Mouse (Mus musculus) embryonic facial prominence, embryonic 15.5 days (tissue): ENCODE measurements around the gene Trim28. TPM values are rescaled to one million over a fixed set of nuclear protein-coding genes. Genes with fewer than 3 reads are reported as not detected.
"Not testable (repeated sequence)": the region's sequence is repeated elsewhere in the genome, so short reads cannot be mapped to it uniquely, and the experiment has no call there.

Source experiments
- ATAC-seq: fragments of 200-750 bp; cut with Nextera tagmentation; 2 replicates; pipeline ENCODE4 v1.8.0; 2017; ENCODE audit warnings: low read depth, moderate TSS enrichment; ENCODE audit not compliant: insufficient number of reproducible peaks, low FRiP score, low TSS enrichment
- H3K27ac ChIP-seq: fragments of 300-500 bp; sonication (generic); replicated peaks from 2 replicates; pipeline ENCODE4 v1.5.1; 2015; ENCODE audit warnings: mild to moderate bottlenecking, inconsistent platforms
- H3K27me3 ChIP-seq: fragments of 300-500 bp; sonication (generic); 2 replicates; pipeline ENCODE4 v1.6.1; 2015; ENCODE audit warnings: inconsistent platforms
- H3K36me3 ChIP-seq: fragments of 300-500 bp; sonication (generic); 2 replicates; pipeline ENCODE4 v1.6.1; 2015; ENCODE audit warnings: mild to moderate bottlenecking, inconsistent platforms
- H3K4me1 ChIP-seq: fragments of 300-500 bp; sonication (generic); 2 replicates; pipeline ENCODE4 v1.6.1; 2015; ENCODE audit warnings: inconsistent platforms
- H3K4me2 ChIP-seq: fragments of 300-500 bp; sonication (generic); replicated peaks from 2 replicates; pipeline ENCODE4 v1.6.1; 2015; ENCODE audit warnings: mild to moderate bottlenecking, inconsistent platforms
- H3K4me3 ChIP-seq: fragments of 300-500 bp; sonication (generic); replicated peaks from 2 replicates; pipeline ENCODE4 v1.5.1; 2015; ENCODE audit warnings: mild to moderate bottlenecking, inconsistent platforms
- H3K9ac ChIP-seq: fragments of 300-500 bp; sonication (generic); 2 replicates; pipeline ENCODE4 v1.6.1; 2015; ENCODE audit warnings: inconsistent platforms
- H3K9me3 ChIP-seq: fragments of 300-500 bp; sonication (generic); replicated peaks from 2 replicates; pipeline ENCODE4 v1.6.1; 2016; ENCODE audit warnings: inconsistent platforms
- WGBS: fragments of 180-500 bp; shearing (Covaris S2); methylation state at CpG from one replicate; pipeline ENCODE4 v1.1.7; 2015; 5-methylcytosine and 5-hydroxymethylcytosine counted together
- polyA plus RNA-seq: library from polyadenylated mRNA; unstranded; fragments of >200 nt; fragmentation: Nextera tagmentation; extraction: Ambion mirVana; gene quantifications from 2 replicates; pipeline ENCODE4 v1.2.1, GENCODE M21; 2015

Trim28 gene
- polyA plus RNA-seq, 1 experiment from 2014 or later, result 279 TPM

DNA sequence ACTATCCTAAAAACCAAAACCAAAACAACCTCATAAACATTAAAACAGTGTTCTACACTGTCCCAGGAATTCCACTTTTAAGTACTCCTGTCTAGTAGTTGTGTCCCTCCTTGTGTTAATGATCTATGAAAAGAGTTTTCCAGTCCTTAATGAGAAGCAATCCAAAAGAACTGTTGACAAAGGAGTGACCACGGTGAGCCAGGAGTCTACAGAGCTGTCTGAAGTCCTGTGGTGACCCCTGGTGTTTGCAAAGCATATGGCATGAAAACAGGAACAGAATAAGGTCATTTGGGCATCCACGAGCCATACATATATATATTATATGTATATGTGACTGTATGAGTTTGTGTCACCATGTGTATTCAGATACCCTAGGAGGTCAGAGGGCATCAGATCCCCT, 47.2 kb downstream of the Trim28 start:
- Histone ChIP-seq H3K9me3 (no peaks in the 10 kb centered on the region), H3K4me3 (no peak overlapping the region), H3K4me2 (no peak overlapping the region), H3K4me1 (peaks cover 16% of the 10 kb centered on the region), H3K36me3 (no peaks in the 10 kb centered on the region), H3K27me3 (peaks cover 47% of the 10 kb centered on the region), H3K9ac (no peak overlapping the region), H3K27ac (no peak overlapping the region)
- WGBS, result 4% methylated on average over 2 of the region's 2 CpGs
- ATAC-seq, result no peak

GRCm38 (mm10) chr7:13053001-13053400, 54.1 kb downstream of the Trim28 start:
- peaks cover 6% of the 10 kb centered on the region; the same call in 1 of the 2 replicates for H3K4me1 ChIP-seq
- no peaks in the 10 kb centered on the region for H3K9me3 ChIP-seq
- no peak for ATAC-seq
- no peak overlapping the region for H3K9ac ChIP-seq
- H3K36me3 ChIP-seq, result no peaks in the 10 kb centered on the region
- H3K27ac ChIP-seq, result no peak overlapping the region
- H3K4me2 ChIP-seq, result no peak overlapping the region
- WGBS, result 85% methylated on average over 13 of the region's 13 CpGs
- no peaks in the 10 kb centered on the region for H3K27me3 ChIP-seq
- no peak overlapping the region for H3K4me3 ChIP-seq

DNA sequence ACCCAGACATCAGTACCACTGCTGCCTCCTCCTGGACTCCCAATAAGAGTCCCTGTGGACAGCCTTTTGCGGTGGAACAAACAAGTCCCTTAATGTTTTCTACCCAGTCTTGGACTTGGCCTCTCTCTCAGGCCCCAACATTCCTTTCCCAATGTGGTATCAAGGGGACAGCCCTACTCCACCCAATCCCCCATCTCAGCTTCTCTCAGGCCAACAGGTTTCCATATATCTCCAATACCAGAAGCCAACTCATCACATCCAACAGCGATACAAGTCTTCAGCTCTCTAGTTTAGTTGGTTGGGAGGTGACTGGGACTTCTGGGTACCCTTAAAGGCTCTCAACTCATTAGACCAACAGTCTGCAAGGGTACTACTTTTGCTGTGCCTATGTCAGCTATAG, 54.6 kb downstream of the Trim28 start:
- 91% methylated on average over 2 of the region's 2 CpGs for WGBS
- H3K9ac ChIP-seq, result no peak overlapping the region

GRCm38 (mm10) chr7:13053961-13054286, 55.0 kb downstream of the Trim28 start:
- WGBS, result 3% methylated on average over 15 of the region's 15 CpGs
- H3K9ac ChIP-seq, result peak overlapping the region; percentile 42
- H3K36me3 ChIP-seq, result no peaks in the 10 kb centered on the region
- H3K4me3 ChIP-seq, result peak overlapping the region; percentile 63
- peaks cover 6% of the 10 kb centered on the region; the same call in 1 of the 2 replicates for H3K4me1 ChIP-seq
- peak overlapping the region; percentile 55 for H3K4me2 ChIP-seq
- H3K27me3 ChIP-seq, result no peaks in the 10 kb centered on the region
- ATAC-seq, result peak; percentile 37
- H3K27ac ChIP-seq, result peak overlapping the region; percentile 87
- H3K9me3 ChIP-seq, result no peaks in the 10 kb centered on the region

More for the DNA sequence above, 54.6 kb downstream of the Trim28 start:
- ATAC-seq, result no peak
- no peaks in the 10 kb centered on the region for H3K36me3 ChIP-seq
- H3K27ac ChIP-seq, result no peak overlapping the region
- H3K4me1 ChIP-seq, result peaks cover 6% of the 10 kb centered on the region; the same call in 1 of the 2 replicates
- no peaks in the 10 kb centered on the region for H3K27me3 ChIP-seq
- H3K9me3 ChIP-seq, result no peaks in the 10 kb centered on the region
- peak overlapping the region; percentile 63 for H3K4me3 ChIP-seq
- peak overlapping the region; percentile 55 for H3K4me2 ChIP-seq

DNA sequence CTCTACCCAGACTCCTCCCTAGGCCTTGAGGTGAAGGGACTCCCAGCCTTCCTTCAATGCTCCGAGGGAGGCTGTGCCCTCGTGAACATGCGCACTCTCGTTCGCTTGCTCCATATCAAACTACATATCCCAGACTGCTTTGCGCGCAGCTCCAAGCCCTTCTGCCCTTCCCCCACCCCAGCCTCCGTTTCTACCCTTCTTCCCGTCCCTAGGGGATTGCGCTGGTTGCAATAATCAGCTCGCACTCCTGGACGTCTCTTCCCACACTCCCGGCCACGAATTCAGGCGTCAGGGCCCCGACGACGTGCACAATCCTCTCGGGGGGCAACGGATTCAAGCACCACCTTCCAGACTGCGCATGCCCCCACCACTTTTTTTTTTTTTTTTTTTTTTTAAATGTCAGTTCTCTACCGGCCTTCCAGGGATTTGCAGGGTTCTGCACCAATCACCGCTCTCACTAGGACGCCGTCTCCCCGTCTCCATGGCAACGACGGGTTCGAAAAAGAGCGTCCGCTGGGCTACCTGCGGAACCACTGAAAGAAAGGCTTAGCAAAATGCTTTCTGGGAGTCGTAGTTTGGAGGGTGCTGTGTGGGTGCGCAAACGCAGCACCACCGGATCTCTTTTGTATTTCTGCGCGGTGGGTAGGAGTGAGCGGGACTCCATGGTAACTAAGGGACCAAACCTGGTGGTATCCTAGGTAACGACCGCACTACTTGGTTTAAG, 55.5 kb downstream of the Trim28 start, which contains the start of gene Mzf1:
TSS of gene Mzf1 (minus strand) at position 478 of the 724 bp plus-strand sequence.
- Histone ChIP-seq H3K4me3 (peak within 1 kb of the TSS; percentile 63), H3K27ac (peak within 1 kb of the TSS; percentile 87), H3K36me3 (no peaks in the 10 kb centered on the region), H3K9me3 (no peaks in the 10 kb centered on the region), H3K4me2 (peak within 1 kb of the TSS; percentile 55), H3K27me3 (no peaks in the 10 kb centered on the region), H3K9ac (peak within 1 kb of the TSS; percentile 42), H3K4me1 (peaks cover 6% of the 10 kb centered on the region; the same call in 1 of the 2 replicates)
- peak; percentile 94 for ATAC-seq
- WGBS, result under 1% methylated on average over 41 of the region's 41 CpGs

DNA sequence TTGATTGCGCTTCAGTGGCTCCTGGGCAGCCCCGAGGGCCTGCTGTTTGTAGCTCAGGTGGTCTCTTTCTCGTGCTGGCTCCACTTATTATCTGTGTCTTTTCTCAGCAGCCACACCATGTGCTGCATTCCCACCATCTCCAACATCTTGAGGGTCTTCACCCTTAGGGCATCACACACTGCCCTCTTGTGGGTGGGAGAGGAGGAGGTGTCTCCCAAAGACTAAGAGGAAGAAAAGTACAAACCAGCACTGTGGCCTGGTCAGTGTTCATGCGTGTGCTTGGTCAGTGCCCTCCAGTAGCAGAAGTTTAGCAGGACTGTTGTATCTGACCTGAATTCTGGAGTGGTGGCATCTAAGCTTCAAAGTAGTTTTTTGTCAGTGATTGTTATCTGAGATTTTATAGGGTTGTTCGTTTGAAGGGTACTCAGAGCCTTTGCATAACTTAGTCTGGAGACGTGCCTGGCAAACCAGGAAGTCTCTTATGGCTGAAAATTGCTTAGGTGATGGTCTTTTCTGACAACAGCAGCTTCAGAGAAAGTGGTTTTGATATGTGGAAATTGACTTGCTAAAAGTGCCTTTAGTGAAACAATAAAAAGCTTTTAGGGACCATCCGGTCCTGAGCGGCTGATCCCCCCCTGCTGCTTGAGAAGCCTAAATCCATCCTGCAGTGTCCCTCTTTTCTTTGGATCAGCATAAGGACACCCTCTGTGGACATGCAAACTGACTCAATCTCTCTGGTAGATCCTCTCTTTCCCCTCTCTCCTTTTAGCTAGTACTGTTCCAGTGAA, 58.2 kb downstream of the Trim28 start:
- Histone ChIP-seq H3K27me3 (no peaks in the 10 kb centered on the region), H3K27ac (no peak overlapping the region), H3K4me1 (peaks cover 6% of the 10 kb centered on the region; the same call in 1 of the 2 replicates), H3K36me3 (no peaks in the 10 kb centered on the region), H3K4me2 (no peak overlapping the region), H3K4me3 (no peak overlapping the region), H3K9ac (no peak overlapping the region), H3K9me3 (no peaks in the 10 kb centered on the region)
- 51% methylated on average over 8 of the region's 8 CpGs for WGBS
- ATAC-seq, result no peak

DNA sequence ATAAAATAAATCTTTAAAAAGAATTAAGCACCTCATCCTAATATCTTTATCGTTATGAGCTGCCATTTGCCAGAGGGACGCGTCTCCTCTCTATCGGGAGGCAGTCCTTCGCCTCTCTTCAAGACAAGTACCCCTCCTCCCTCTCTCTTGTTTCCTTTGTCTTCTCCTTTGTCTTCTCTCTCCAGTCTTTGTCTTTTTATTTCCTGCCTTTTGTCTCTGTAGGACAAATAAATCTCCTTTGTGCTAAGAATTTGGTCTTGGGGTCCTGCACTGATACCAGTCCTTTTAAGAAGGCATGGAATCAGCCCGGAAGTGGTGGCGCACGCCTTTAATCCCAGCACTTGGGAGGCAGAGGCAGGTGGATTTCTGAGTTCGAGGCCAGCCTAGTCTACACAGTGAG, 60.6 kb downstream of the Trim28 start:
- H3K4me1 ChIP-seq, result no peaks in the 10 kb centered on the region
- no peak overlapping the region for H3K27ac ChIP-seq
- no peak overlapping the region for H3K4me2 ChIP-seq
- no peaks in the 10 kb centered on the region for H3K27me3 ChIP-seq
- no peak for ATAC-seq
- WGBS, result 87% methylated on average over 9 of the region's 9 CpGs
- no peaks in the 10 kb centered on the region for H3K36me3 ChIP-seq
- H3K9me3 ChIP-seq, result no peaks in the 10 kb centered on the region
- no peak overlapping the region for H3K9ac ChIP-seq
- H3K4me3 ChIP-seq, result no peak overlapping the region

DNA sequence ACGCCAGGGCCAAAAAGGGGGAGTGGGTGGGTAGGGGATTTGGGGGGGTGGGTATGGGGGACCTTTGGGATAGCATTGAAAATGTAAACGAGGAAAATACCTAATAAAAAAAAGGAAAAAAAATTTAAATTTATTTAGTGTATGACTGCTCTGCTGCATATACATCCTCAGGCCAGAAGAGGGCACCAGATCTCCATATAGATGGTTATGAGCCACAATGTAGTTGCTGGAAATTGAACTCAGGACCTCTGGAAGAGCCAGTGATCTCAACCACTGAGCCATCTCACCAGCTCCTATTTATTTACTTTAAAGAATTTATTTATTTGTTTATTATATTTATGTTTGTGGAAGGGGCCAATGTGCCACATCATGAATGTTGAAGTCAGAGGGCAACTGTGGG, 64.5 kb downstream of the Trim28 start:
- not testable (repeated sequence) for H3K27ac ChIP-seq, ATAC-seq, H3K36me3 ChIP-seq, H3K4me3 ChIP-seq, H3K4me2 ChIP-seq, H3K27me3 ChIP-seq, H3K9me3 ChIP-seq, H3K4me1 ChIP-seq, H3K9ac ChIP-seq
- 44% methylated on average over 2 of the region's 2 CpGs for WGBS

GRCm38 (mm10) chr7:13072293-13072692, 73.4 kb downstream of the Trim28 start:
- Histone ChIP-seq H3K4me2 (no peak overlapping the region), H3K36me3 (no peaks in the 10 kb centered on the region), H3K9ac (no peak overlapping the region), H3K27ac (no peak overlapping the region), H3K27me3 (no peaks in the 10 kb centered on the region), H3K4me3 (no peak overlapping the region), H3K4me1 (no peaks in the 10 kb centered on the region), H3K9me3 (no peaks in the 10 kb centered on the region)
- WGBS, result 56% methylated on average over 5 of the region's 5 CpGs
- no peak for ATAC-seq
